Mouse (Mus musculus) limb, embryonic 10.5 days (tissue): Measurements from ENCODE around the gene Gm6588. TPM values are rescaled to one million over a fixed set of nuclear protein-coding genes. Genes with fewer than 3 reads are reported as not detected.

Source experiments
- DNase-seq: peaks from one replicate; pipeline ENCODE4 v3.0.0-alpha.2; 2017; ENCODE audit warnings: low spot score
- H3K27ac ChIP-seq: fragments of 300-500 bp; sonication (generic); 2 replicates; pipeline ENCODE4 v1.5.1; 2016; ENCODE audit warnings: mild to moderate bottlenecking
- H3K27me3 ChIP-seq: fragments of 300-500 bp; sonication (generic); 2 replicates; pipeline ENCODE4 v1.6.1; 2016; ENCODE audit warnings: low read depth, mild to moderate bottlenecking; ENCODE audit not compliant: poor library complexity, severe bottlenecking
- H3K36me3 ChIP-seq: fragments of 300-500 bp; sonication (generic); 2 replicates; pipeline ENCODE4 v1.6.1; 2016; ENCODE audit warnings: mild to moderate bottlenecking, moderate library complexity
- H3K4me1 ChIP-seq: fragments of 300-500 bp; sonication (generic); 2 replicates; pipeline ENCODE4 v1.6.1; 2016
- H3K4me3 ChIP-seq: fragments of 300-500 bp; sonication (generic); 2 replicates; pipeline ENCODE4 v1.5.1; 2016; ENCODE audit warnings: mild to moderate bottlenecking, moderate library complexity
- H3K9me3 ChIP-seq: fragments of 300-500 bp; sonication (generic); replicated peaks from 2 replicates; pipeline ENCODE4 v1.6.1; 2016; ENCODE audit warnings: mild to moderate bottlenecking
- WGBS: fragments of 180-500 bp; shearing (Covaris S2); methylation state at CpG from one replicate; pipeline ENCODE4 v1.1.7; 2016; 5-methylcytosine and 5-hydroxymethylcytosine counted together
- polyA plus RNA-seq: library from polyadenylated mRNA; unstranded; fragments of >200 nt; fragmentation: Nextera tagmentation; extraction: Ambion mirVana; gene quantifications from 2 replicates; pipeline ENCODE4 v1.2.1, GENCODE M21; 2016

Gm6588 gene
- polyA plus RNA-seq, 1 experiment from 2014 or later = not detected

GRCm38 (mm10) chr5:112431120-112431775, 18.0 kb upstream of the Gm6588 start:
- Histone ChIP-seq H3K27me3 (peaks cover 42% of the 10 kb centered on the region), H3K4me1 (peaks cover 24% of the 10 kb centered on the region), H3K27ac (peak overlapping the region; percentile 1; the same call in 1 of the 2 replicates), H3K4me3 (peak overlapping the region; percentile 24; the same call in 1 of the 2 replicates), H3K36me3 (no peaks in the 10 kb centered on the region), H3K9me3 (no peaks in the 10 kb centered on the region)
- 24% methylated on average over 14 of the region's 14 CpGs for whole genome bisulfite sequencing
- no peak for DNase-seq

GRCm38 (mm10) chr5:112432033-112432432, 17.2 kb upstream of the Gm6588 start:
- Histone ChIP-seq H3K27ac (no peak overlapping the region), H3K9me3 (no peaks in the 10 kb centered on the region), H3K4me1 (peaks cover 21% of the 10 kb centered on the region), H3K36me3 (no peaks in the 10 kb centered on the region), H3K4me3 (no peak overlapping the region), H3K27me3 (peaks cover 41% of the 10 kb centered on the region)
- 74% methylated on average over 5 of the region's 5 CpGs for WGBS
- DNase-seq = no peak

- Histone ChIP-seq H3K9me3 (no peaks in the 10 kb centered on the region), H3K4me1 (peaks cover 21% of the 10 kb centered on the region), H3K27me3 (peaks cover 41% of the 10 kb centered on the region), H3K4me3 (no peak overlapping the region), H3K36me3 (no peaks in the 10 kb centered on the region), H3K27ac (no peak overlapping the region)
- 4% methylated on average over 8 of the region's 8 CpGs for WGBS
- DNase-seq = peak; percentile 83
Observed at GRCm38 (mm10) chr5:112433004-112433403, 16.2 kb upstream of the Gm6588 start.

- H3K27me3 ChIP-seq = no peaks in the 10 kb centered on the region
- no peaks in the 10 kb centered on the region for H3K36me3 ChIP-seq
- no peaks in the 10 kb centered on the region for H3K9me3 ChIP-seq
- H3K4me1 ChIP-seq = peaks cover 5% of the 10 kb centered on the region; the same call in 1 of the 2 replicates
- no peak for DNase-seq
- no peak overlapping the region for H3K27ac ChIP-seq
- WGBS = 58% methylated on average over 10 of the region's 10 CpGs
- no peak overlapping the region for H3K4me3 ChIP-seq
Observed at GRCm38 (mm10) chr5:112438535-112438934, 10.7 kb upstream of the Gm6588 start.

- DNase-seq = no peak
- no peaks in the 10 kb centered on the region for H3K9me3 ChIP-seq
Observed at GRCm38 (mm10) chr5:112453088-112453487, 3.9 kb downstream of the Gm6588 start.

GRCm38 (mm10) chr5:112454966-112455555, 5.8 kb downstream of the Gm6588 start:
- 66% methylated on average over 12 of the region's 12 CpGs for WGBS
- no peaks in the 10 kb centered on the region for H3K9me3 ChIP-seq
- peaks cover 19% of the 10 kb centered on the region for H3K27me3 ChIP-seq
- H3K27ac ChIP-seq = no peak overlapping the region
- H3K4me1 ChIP-seq = peaks cover 13% of the 10 kb centered on the region; the same call in 1 of the 2 replicates
- no peaks in the 10 kb centered on the region for H3K36me3 ChIP-seq
- no peak for DNase-seq
- no peak overlapping the region for H3K4me3 ChIP-seq

More at GRCm38 (mm10) chr5:112453088-112453487, 3.9 kb downstream of the Gm6588 start:
- H3K36me3 ChIP-seq = no peaks in the 10 kb centered on the region
- no peak overlapping the region for H3K4me3 ChIP-seq
- H3K27me3 ChIP-seq = peaks cover 32% of the 10 kb centered on the region
- H3K27ac ChIP-seq = no peak overlapping the region
- WGBS = 80% methylated on average over 9 of the region's 9 CpGs
- H3K4me1 ChIP-seq = peaks cover 13% of the 10 kb centered on the region; the same call in 1 of the 2 replicates

- 75% methylated on average over 3 of the region's 3 CpGs for WGBS
- no peaks in the 10 kb centered on the region for H3K36me3 ChIP-seq
- 0 out of 2 replicates have a peak, but pooled peaks cover 13% of the 10 kb centered on the region for H3K27me3 ChIP-seq
- H3K4me3 ChIP-seq = no peak overlapping the region
- no peak overlapping the region for H3K27ac ChIP-seq
- no peaks in the 10 kb centered on the region for H3K9me3 ChIP-seq
- DNase-seq = no peak
- no peaks in the 10 kb centered on the region for H3K4me1 ChIP-seq
Observed at GRCm38 (mm10) chr5:112459903-112460302, 10.7 kb downstream of the Gm6588 start.

- Histone ChIP-seq H3K4me3 (no peak overlapping the region), H3K9me3 (no peaks in the 10 kb centered on the region), H3K4me1 (no peaks in the 10 kb centered on the region), H3K36me3 (no peaks in the 10 kb centered on the region), H3K27ac (no peak overlapping the region), H3K27me3 (0 out of 2 replicates have a peak, but pooled peaks cover 11% of the 10 kb centered on the region)
- WGBS = 76% methylated on average over 6 of the region's 6 CpGs
- no peak for DNase-seq
Observed at GRCm38 (mm10) chr5:112466331-112466730, 17.1 kb downstream of the Gm6588 start.

GRCm38 (mm10) chr5:112468986-112469581, 19.9 kb downstream of the Gm6588 start:
- DNase-seq = no peak
- Histone ChIP-seq H3K27ac (no peak overlapping the region), H3K36me3 (no peaks in the 10 kb centered on the region), H3K9me3 (no peaks in the 10 kb centered on the region), H3K27me3 (0 out of 2 replicates have a peak, but pooled peaks cover 11% of the 10 kb centered on the region), H3K4me1 (0 out of 2 replicates have a peak, but pooled peaks cover 2% of the 10 kb centered on the region), H3K4me3 (no peak overlapping the region)
- 74% methylated on average over 4 of the region's 4 CpGs for WGBS

- no peaks in the 10 kb centered on the region for H3K36me3 ChIP-seq
- no peak for DNase-seq
- no peak overlapping the region for H3K4me3 ChIP-seq
- H3K27ac ChIP-seq = no peak overlapping the region
- 76% methylated on average over 6 of the region's 6 CpGs for WGBS
- peaks cover 9% of the 10 kb centered on the region; the same call in 1 of the 2 replicates for H3K27me3 ChIP-seq
- no peaks in the 10 kb centered on the region for H3K9me3 ChIP-seq
- H3K4me1 ChIP-seq = peaks cover 5% of the 10 kb centered on the region
Observed at GRCm38 (mm10) chr5:112470144-112470543, 20.9 kb downstream of the Gm6588 start.

GRCm38 (mm10) chr5:112473453-112473852, 24.2 kb downstream of the Gm6588 start:
- H3K4me3 ChIP-seq = no peak overlapping the region
- H3K4me1 ChIP-seq = peaks cover 13% of the 10 kb centered on the region
- no peak for DNase-seq
- H3K27ac ChIP-seq = no peak overlapping the region
- H3K9me3 ChIP-seq = no peaks in the 10 kb centered on the region
- no peaks in the 10 kb centered on the region for H3K36me3 ChIP-seq
- WGBS = 62% methylated on average over 6 of the region's 6 CpGs
- H3K27me3 ChIP-seq = peaks cover 14% of the 10 kb centered on the region; the same call in 1 of the 2 replicates

- H3K27ac ChIP-seq = no peak overlapping the region
- H3K4me3 ChIP-seq = no peak overlapping the region
- no peaks in the 10 kb centered on the region for H3K36me3 ChIP-seq
- WGBS = 62% methylated on average over 19 of the region's 19 CpGs
- H3K27me3 ChIP-seq = peaks cover 57% of the 10 kb centered on the region
- peaks cover 25% of the 10 kb centered on the region for H3K4me1 ChIP-seq
- no peak for DNase-seq
- no peaks in the 10 kb centered on the region for H3K9me3 ChIP-seq
Observed at GRCm38 (mm10) chr5:112481946-112482410, 32.8 kb downstream of the Gm6588 start.

GRCm38 (mm10) chr5:112482551-112482950, 33.3 kb downstream of the Gm6588 start:
- Histone ChIP-seq H3K27ac (no peak overlapping the region), H3K4me3 (no peak overlapping the region), H3K4me1 (peaks cover 25% of the 10 kb centered on the region), H3K27me3 (peaks cover 53% of the 10 kb centered on the region), H3K36me3 (no peaks in the 10 kb centered on the region), H3K9me3 (no peaks in the 10 kb centered on the region)
- DNase-seq = no peak
- 73% methylated on average over 13 of the region's 13 CpGs for WGBS
